ENCODE assay signal across 24 mouse cellular contexts in the genomic region with DNA sequence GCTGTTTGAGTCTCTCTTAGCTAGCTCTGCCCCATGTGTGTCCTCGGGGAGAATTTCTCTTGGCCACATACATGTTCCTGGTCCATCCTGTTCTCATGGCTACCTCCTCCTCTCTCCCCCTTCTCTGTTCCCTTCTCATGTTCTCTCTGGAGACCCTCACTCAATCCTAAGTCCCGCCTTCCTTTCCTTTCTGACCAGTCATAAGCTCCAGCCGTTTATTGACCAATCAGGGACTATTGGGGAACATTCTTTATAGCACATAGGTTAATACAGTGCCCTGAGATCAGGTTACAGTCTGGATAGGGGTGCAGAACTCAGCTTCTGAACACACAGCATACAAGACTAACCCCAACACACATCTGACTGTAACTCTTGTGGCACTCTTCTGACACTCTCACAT. TPM values are rescaled to one million over a fixed set of nuclear protein-coding genes. Genes with fewer than 3 reads are reported as not detected.
DNase-seq lines count a peak whose midpoint lies in the region; ATAC-seq and TF ChIP-seq lines count a peak whose summit lies in the region.
"Had no signal": no experiment of that assay in that cellular context is flagged by ENCODE, and none has a peak within 500 bp of the region (broad histone marks: within the 10 kb centered on the region; RNA-seq: fewer than 3 reads in every experiment).

No protein-coding gene starts in this region.

- ATAC-seq in embryonic facial prominence, embryonic 13.5 days (ENCODE audit: insufficient number of reproducible peaks, insufficient read depth, low FRiP score, low TSS enrichment, low read depth): peak; percentile 27; the same call in 1 of the 2 replicates
- ATAC-seq in limb, embryonic 14.5 days (ENCODE audit: low FRiP score, low read depth): peak; percentile 75
- no peak; the same call in 1 of the 2 replicates for ATAC-seq in hindbrain, embryonic 12.5 days (ENCODE audit: low FRiP score)
- no peak for ATAC-seq in CD4-positive, CD25-positive, alpha-beta regulatory T cell, adult 4 months
- ATAC-seq: hindbrain, postnatal 0 days; liver, embryonic 12.5 days had no signal

- H3K4me2 ChIP-seq in embryonic facial prominence, embryonic 13.5 days: no peak overlapping the region
- H3K4me2 ChIP-seq in limb, embryonic 14.5 days (replicated peaks; ENCODE audit: low read depth, low read length, severe bottlenecking): no peak overlapping the region
- no peak overlapping the region for H3K4me2 ChIP-seq in hindbrain, embryonic 12.5 days (replicated peaks)
- H3K4me2 ChIP-seq: forebrain, embryonic 12.5 days; heart, embryonic 15.5 days; liver, embryonic 12.5 days; lung, embryonic 14.5 days; neural tube, embryonic 13.5 days had no signal

- H3K9me3 ChIP-seq in heart, embryonic 10.5 days: no peaks in the 10 kb centered on the region
- no peaks in the 10 kb centered on the region for H3K9me3 ChIP-seq in embryonic facial prominence, embryonic 13.5 days
- no peaks in the 10 kb centered on the region for H3K9me3 ChIP-seq in limb, embryonic 14.5 days (ENCODE audit: control insufficient read depth, low read length)
- no peaks in the 10 kb centered on the region for H3K9me3 ChIP-seq in hindbrain, embryonic 12.5 days (replicated peaks)
- H3K9me3 ChIP-seq: forebrain, embryonic 12.5 days; heart, embryonic 15.5 days; liver, embryonic 12.5 days; midbrain, embryonic 10.5 days; neural tube, embryonic 13.5 days had no signal

- WGBS in heart, embryonic 10.5 days: 50% methylated on average over 3 of the region's 3 CpGs
- WGBS in embryonic facial prominence, embryonic 13.5 days: 40% methylated on average over 3 of the region's 3 CpGs
- 36% methylated on average over 3 of the region's 3 CpGs for WGBS in limb, embryonic 14.5 days
- 42% methylated on average over 3 of the region's 3 CpGs for WGBS in hindbrain, embryonic 12.5 days

- peak overlapping the region; percentile 0; the same call in 1 of the 2 replicates for H3K27ac ChIP-seq in heart, embryonic 10.5 days
- H3K27ac ChIP-seq in embryonic facial prominence, embryonic 13.5 days: no peak overlapping the region
- no peak overlapping the region for H3K27ac ChIP-seq in limb, embryonic 14.5 days (replicated peaks; ENCODE audit: low read depth, low read length)
- no peak overlapping the region for H3K27ac ChIP-seq in hindbrain, embryonic 12.5 days
- H3K27ac ChIP-seq: forebrain, embryonic 12.5 days; heart, adult 2 months; heart, embryonic 15.5 days; hindbrain, postnatal 0 days; liver, embryonic 12.5 days; midbrain, embryonic 10.5 days; neural tube, embryonic 13.5 days had no signal

- peaks cover 9% of the 10 kb centered on the region for H3K4me1 ChIP-seq in heart, embryonic 10.5 days
- H3K4me1 ChIP-seq in embryonic facial prominence, embryonic 13.5 days: peaks cover 8% of the 10 kb centered on the region
- 0 out of 2 replicates have a peak, but pooled peaks cover 4% of the 10 kb centered on the region for H3K4me1 ChIP-seq in limb, embryonic 14.5 days (ENCODE audit: control insufficient read depth, insufficient read depth, low read length)
- H3K4me1 ChIP-seq in hindbrain, embryonic 12.5 days: peaks cover 17% of the 10 kb centered on the region

- no peaks in the 10 kb centered on the region for H3K36me3 ChIP-seq in heart, embryonic 10.5 days
- no peaks in the 10 kb centered on the region for H3K36me3 ChIP-seq in embryonic facial prominence, embryonic 13.5 days
- no peaks in the 10 kb centered on the region for H3K36me3 ChIP-seq in limb, embryonic 14.5 days (ENCODE audit: control insufficient read depth, insufficient read depth, low read length)
- no peaks in the 10 kb centered on the region for H3K36me3 ChIP-seq in hindbrain, embryonic 12.5 days
- H3K36me3 ChIP-seq: forebrain, embryonic 12.5 days; heart, embryonic 15.5 days; liver, embryonic 12.5 days; midbrain, embryonic 10.5 days; neural tube, embryonic 13.5 days had no signal

- no peak for TF ChIP-seq POLR2A in limb, embryonic 14.5 days (IDR thresholded peaks at IDR 0.05; ENCODE audit: borderline replicate concordance, extremely low read depth, insufficient read depth, insufficient read length)

- H3K4me3 ChIP-seq in heart, embryonic 10.5 days: no peak overlapping the region
- no peak overlapping the region for H3K4me3 ChIP-seq in embryonic facial prominence, embryonic 13.5 days
- no peak overlapping the region for H3K4me3 ChIP-seq in limb, embryonic 14.5 days (replicated peaks; ENCODE audit: low read length)
- H3K4me3 ChIP-seq in hindbrain, embryonic 12.5 days: no peak overlapping the region
- H3K4me3 ChIP-seq: forebrain, embryonic 12.5 days; heart, adult 2 months; heart, embryonic 15.5 days; liver, embryonic 12.5 days; midbrain, embryonic 10.5 days; neural tube, embryonic 13.5 days had no signal

- DNase-seq in heart, embryonic 10.5 days (ENCODE audit: low spot score): no peak
- DNase-seq in heart, postnatal 14 days: no peak
- DNase-seq in embryo, embryonic 10 days (ENCODE audit: low spot score): peak; percentile 76
- DNase-seq in limb, embryonic 14.5 days (ENCODE audit: low spot score): peak; percentile 35
- no peak for DNase-seq in layer of hippocampus, adult 8-10 months (ENCODE audit: low spot score in 2 of 2)
- DNase-seq: adrenal gland, adult 2 months; cerebellum, adult 2 months; gastrocnemius, postnatal 25 days; heart, adult 2 months; kidney, adult 2 months; kidney, postnatal 4 days; lung, embryonic 14.5 days; lung, postnatal 4 days; right cerebral cortex, postnatal 14 days; spleen, adult 18-20 months had no signal

- H3K9ac ChIP-seq in embryonic facial prominence, embryonic 13.5 days: no peak overlapping the region
- H3K9ac ChIP-seq in limb, embryonic 14.5 days (ENCODE audit: low read depth, low read length, severe bottlenecking): no peak overlapping the region
- H3K9ac ChIP-seq in hindbrain, embryonic 12.5 days: no peak overlapping the region
- H3K9ac ChIP-seq: forebrain, embryonic 12.5 days; heart, embryonic 15.5 days; liver, embryonic 12.5 days; lung, embryonic 14.5 days; neural tube, embryonic 13.5 days had no signal

- no peaks in the 10 kb centered on the region for H3K27me3 ChIP-seq in heart, embryonic 10.5 days (ENCODE audit: insufficient read depth, poor library complexity, severe bottlenecking)
- H3K27me3 ChIP-seq in embryonic facial prominence, embryonic 13.5 days: 0 out of 2 replicates have a peak, but pooled peaks cover 4% of the 10 kb centered on the region
- H3K27me3 ChIP-seq in limb, embryonic 14.5 days (ENCODE audit: control insufficient read depth, insufficient read depth, low read length): no peaks in the 10 kb centered on the region
- H3K27me3 ChIP-seq in hindbrain, embryonic 12.5 days: peaks cover 16% of the 10 kb centered on the region
- H3K27me3 ChIP-seq: heart, embryonic 15.5 days had no signal

- intact Hi-C loops in heart, postnatal 14 days (cut with DNase I): no loop called here

RNA-seq across cellular contexts. Expression of gene Copz2, which starts 2.4 kb away (rescaled TPM):
- 86.6 and 90.1 TPM in 2 replicates for polyA plus RNA-seq in heart, embryonic 10.5 days (2016; fragmentation: Nextera tagmentation; extraction: Ambion mirVana)
- total RNA-seq in heart, postnatal 14 days (2021): 10 to 100 TPM; 34.6 to 35.8 TPM
- 123 and 125 TPM in 2 replicates for polyA plus RNA-seq in embryonic facial prominence, embryonic 13.5 days (2015; fragmentation: Nextera tagmentation; extraction: Ambion mirVana)
- polyA plus RNA-seq in limb, embryonic 14.5 days (2012; rRNA removed): 117 and 141 TPM in 2 replicates
- 201 and 210 TPM in 2 replicates for polyA plus RNA-seq in limb, embryonic 14.5 days (2014; fragmentation: Nextera tagmentation; extraction: Ambion mirVana)
- total RNA-seq in layer of hippocampus, adult 8-10 months (2022): 10 to 100 TPM in 2 of 4 experiments, 1 to 10 TPM in 2; 8.2 to 11.6 (median 9.5) TPM
- polyA plus RNA-seq in hindbrain, embryonic 12.5 days (2016; fragmentation: Nextera tagmentation; extraction: Ambion mirVana): 56.5 and 60.7 TPM in 2 replicates
- polyA plus RNA-seq in CD4-positive, CD25-positive, alpha-beta regulatory T cell, adult 4 months (2017; shearing (Covaris generic)): not detected

RNA-seq across cellular contexts. Expression of gene Nfe2l1, which starts 17.5 kb away (rescaled TPM):
- 65.0 and 78.7 TPM in 2 replicates for polyA plus RNA-seq in heart, embryonic 10.5 days (2016; fragmentation: Nextera tagmentation; extraction: Ambion mirVana)
- total RNA-seq in heart, postnatal 14 days (2021): 100 to 1,000 TPM; 346 to 358 TPM
- 61.7 and 66.5 TPM in 2 replicates for polyA plus RNA-seq in embryonic facial prominence, embryonic 13.5 days (2015; fragmentation: Nextera tagmentation; extraction: Ambion mirVana)
- polyA plus RNA-seq in limb, embryonic 14.5 days (2012; rRNA removed): 94.5 and 125 TPM in 2 replicates
- polyA plus RNA-seq in limb, embryonic 14.5 days (2014; fragmentation: Nextera tagmentation; extraction: Ambion mirVana): 42.0 and 49.6 TPM in 2 replicates
- total RNA-seq in layer of hippocampus, adult 8-10 months (2022): 100 to 1,000 TPM; 234 to 271 (median 260) TPM
- 82.8 and 88.2 TPM in 2 replicates for polyA plus RNA-seq in hindbrain, embryonic 12.5 days (2016; fragmentation: Nextera tagmentation; extraction: Ambion mirVana)
- polyA plus RNA-seq in CD4-positive, CD25-positive, alpha-beta regulatory T cell, adult 4 months (2017; shearing (Covaris generic)): 10 to 100 TPM; 21.3 to 26.1 TPM

RNA-seq across cellular contexts. Expression of gene Cbx1, which starts 58.3 kb away (rescaled TPM):
- polyA plus RNA-seq in heart, embryonic 10.5 days (2016; fragmentation: Nextera tagmentation; extraction: Ambion mirVana): 62.5 and 101 TPM in 2 replicates
- 10 to 100 TPM; 36.4 to 46.8 TPM for total RNA-seq in heart, postnatal 14 days (2021)
- 164 and 170 TPM in 2 replicates for polyA plus RNA-seq in embryonic facial prominence, embryonic 13.5 days (2015; fragmentation: Nextera tagmentation; extraction: Ambion mirVana)
- 68.4 and 98.9 TPM in 2 replicates for polyA plus RNA-seq in limb, embryonic 14.5 days (2012; rRNA removed)
- polyA plus RNA-seq in limb, embryonic 14.5 days (2014; fragmentation: Nextera tagmentation; extraction: Ambion mirVana): 87.8 and 98.5 TPM in 2 replicates
- total RNA-seq in layer of hippocampus, adult 8-10 months (2022): 10 to 100 TPM; 40.1 to 52.0 (median 44.0) TPM
- 136 TPM in 2 replicates for polyA plus RNA-seq in hindbrain, embryonic 12.5 days (2016; fragmentation: Nextera tagmentation; extraction: Ambion mirVana)
- polyA plus RNA-seq in CD4-positive, CD25-positive, alpha-beta regulatory T cell, adult 4 months (2017; shearing (Covaris generic)): 10 to 100 TPM; 50.8 to 52.7 TPM

Comparison
In these comparisons a context has a peak if more than half of its experiments do, and no peak if none do; other contexts are left out.
1. DNase-seq: peak in embryo, embryonic 10 days (single experiment) and limb, embryonic 14.5 days (single experiment); none in heart, embryonic 10.5 days (single experiment), heart, postnatal 14 days (0 of 2) and layer of hippocampus, adult 8-10 months (0 of 2).
2. ATAC-seq: peak in embryonic facial prominence, embryonic 13.5 days (single experiment) and limb, embryonic 14.5 days (single experiment); none in hindbrain, embryonic 12.5 days (single experiment) and CD4-positive, CD25-positive, alpha-beta regulatory T cell, adult 4 months (single experiment).
3. RNA of gene Copz2, which starts 2.4 kb away (polyA plus RNA-seq): 117 to 210 TPM in limb, embryonic 14.5 days, 123 to 125 TPM in embryonic facial prominence, embryonic 13.5 days, 86.6 to 90.1 TPM in heart, embryonic 10.5 days and 56.5 to 60.7 TPM in hindbrain, embryonic 12.5 days; not detected in CD4-positive, CD25-positive, alpha-beta regulatory T cell, adult 4 months; every median in the first group is over 10 times any median in the second.